ENCODE assay signal across 8 mouse cellular contexts in the genomic region with DNA sequence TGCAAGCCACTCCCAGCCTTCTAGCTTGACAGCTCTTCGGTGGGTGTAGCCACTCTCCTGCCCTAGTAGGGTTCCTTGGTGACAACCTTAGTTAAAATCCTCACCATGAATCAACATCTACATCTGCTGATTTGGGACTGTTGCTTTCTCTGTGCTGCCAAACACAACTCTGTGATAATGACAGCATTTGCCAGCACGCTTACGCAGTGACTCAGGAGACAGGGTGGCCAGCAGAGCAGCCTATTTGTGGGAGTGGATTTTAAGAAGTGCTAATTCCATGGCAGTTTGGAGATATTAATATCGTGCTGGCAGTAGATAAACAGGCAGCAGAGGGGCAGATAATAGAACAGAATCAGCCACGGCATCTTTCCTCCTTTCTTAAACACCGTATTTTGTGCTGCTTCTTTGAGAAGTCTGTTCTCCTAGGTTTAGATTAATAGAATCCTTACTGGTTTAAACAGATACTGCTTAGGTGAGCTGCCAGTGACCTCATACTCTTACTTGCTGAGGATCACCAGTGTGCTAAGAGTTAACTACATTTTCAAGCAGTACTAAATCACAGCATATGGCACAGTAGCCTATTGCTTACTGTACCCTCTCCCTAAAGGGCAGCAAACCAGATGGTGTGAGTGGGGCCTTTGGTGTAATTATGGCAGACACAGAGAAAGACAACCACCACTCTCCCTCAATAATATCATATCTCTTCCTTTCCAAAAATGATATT.
DNase-seq lines count a peak whose midpoint lies in the region; ATAC-seq and TF ChIP-seq lines count a peak whose summit lies in the region.

No protein-coding gene starts in this region.

- no peak overlapping the region for H3ac ChIP-seq in myocyte (ENCODE audit: control insufficient read depth, insufficient read length)

- H3K4me2 ChIP-seq in forebrain, embryonic 16.5 days (ENCODE audit: low read length) = no peak overlapping the region
- peak overlapping the region; percentile 68 for H3K4me2 ChIP-seq in myocyte (ENCODE audit: low read depth)

- peak overlapping the region; percentile 52 for H3K27ac ChIP-seq in forebrain, embryonic 16.5 days (ENCODE audit: low read length)

- TF ChIP-seq POLR2A in myocyte (IDR thresholded peaks at IDR 0.05; ENCODE audit: insufficient read length, low read depth) = no peak

- peaks cover 3% of the 10 kb centered on the region for H3K79me2 ChIP-seq in myocyte (ENCODE audit: control insufficient read depth, insufficient read depth)

- H3K9me3 ChIP-seq in forebrain, embryonic 16.5 days (ENCODE audit: control insufficient read depth, low read length) = no peaks in the 10 kb centered on the region

- no peaks in the 10 kb centered on the region for H3K27me3 ChIP-seq in forebrain, embryonic 16.5 days (replicated peaks; ENCODE audit: control insufficient read depth, insufficient read depth, low read length)
- no peaks in the 10 kb centered on the region for H3K27me3 ChIP-seq in myocyte (ENCODE audit: control insufficient read depth, insufficient read depth, insufficient read length)

- peaks cover 29% of the 10 kb centered on the region for H3K4me1 ChIP-seq in forebrain, embryonic 16.5 days (replicated peaks; ENCODE audit: control insufficient read depth, insufficient read depth, low read length)

- H3K4me3 ChIP-seq in forebrain, embryonic 16.5 days (replicated peaks; ENCODE audit: low read length) = no peak overlapping the region
- H3K4me3 ChIP-seq in myocyte = peak overlapping the region; percentile 1

- peak; percentile 77 for DNase-seq in right cerebral cortex, adult 18-20 months
- DNase-seq in right cerebral cortex, postnatal 4 days = no peak
- DNase-seq in layer of hippocampus, postnatal 14 days (ENCODE audit: low spot score in 2 of 2) = peak; percentile 56 to 80
- DNase-seq in ovary, postnatal 10 days (ENCODE audit: low spot score) = no peak
- no peak for DNase-seq in urinary bladder, postnatal 36 days (ENCODE audit: low spot score in 2 of 2)
- no peak for DNase-seq in ovary, postnatal 36 days (ENCODE audit: low spot score)

- peak; percentile 77 for ATAC-seq in forebrain, embryonic 16.5 days

- H3K9ac ChIP-seq in forebrain, embryonic 16.5 days (replicated peaks; ENCODE audit: low read depth, low read length) = no peak overlapping the region

- 39% methylated on average over 6 of the region's 6 CpGs for WGBS in forebrain, embryonic 16.5 days

- no peaks in the 10 kb centered on the region for H3K36me3 ChIP-seq in forebrain, embryonic 16.5 days (ENCODE audit: control insufficient read depth, insufficient read depth)
- peaks cover 18% of the 10 kb centered on the region for H3K36me3 ChIP-seq in myocyte (ENCODE audit: control insufficient read depth, insufficient read depth)

TF ChIP-seq in myocyte, 11 proteins besides CTCF, POLR2A, EP300 and RAD21:
- no peak for TF ChIP-seq CEBPB (IDR thresholded peaks at IDR 0.05; ENCODE audit: insufficient read depth, poor library complexity, severe bottlenecking)
- TF ChIP-seq MYOG (IDR thresholded peaks at IDR 0.05; ENCODE audit: control insufficient read depth in 1 of 3, insufficient read depth in 1 of 3, insufficient read length in 2 of 3, low read depth in 2 of 3) = peak in 1 of 3 experiments; percentile 28
- no peak for TF ChIP-seq MYOD1 (IDR thresholded peaks at IDR 0.05; ENCODE audit: control insufficient read depth in 1 of 3, insufficient read length in 2 of 3, low read depth in 2 of 3)

Comparison
In these comparisons a context has a peak if more than half of its experiments do, and no peak if none do; other contexts are left out.
1. DNase-seq: peak in right cerebral cortex, adult 18-20 months (single experiment) and layer of hippocampus, postnatal 14 days (2 of 2); none in right cerebral cortex, postnatal 4 days (single experiment), ovary, postnatal 10 days (single experiment), urinary bladder, postnatal 36 days (0 of 2) and ovary, postnatal 36 days (single experiment).